Mouse (Mus musculus) gastrocnemius, adult 8-10 months (tissue): ENCODE results near the gene Ankrd42. TPM values are rescaled to one million over a fixed set of nuclear protein-coding genes. Genes with fewer than 3 reads are reported as not detected.

ENCODE experiments used
- DNase-seq, 2 experiments: peaks; one replicate each; pipeline ENCODE4 v3.0.0; 2022; ENCODE audit warnings: low spot score in 2 of 2
- total RNA-seq, 4 experiments: library from RNA; stranded (reverse); gene quantifications; 2 replicates each; pipeline ENCODE4 v1.2.4; 2022

Ankrd42 gene
- total RNA-seq, 4 experiments from 2014 or later = 0.46 to 0.80 (median 0.68) TPM

DNA sequence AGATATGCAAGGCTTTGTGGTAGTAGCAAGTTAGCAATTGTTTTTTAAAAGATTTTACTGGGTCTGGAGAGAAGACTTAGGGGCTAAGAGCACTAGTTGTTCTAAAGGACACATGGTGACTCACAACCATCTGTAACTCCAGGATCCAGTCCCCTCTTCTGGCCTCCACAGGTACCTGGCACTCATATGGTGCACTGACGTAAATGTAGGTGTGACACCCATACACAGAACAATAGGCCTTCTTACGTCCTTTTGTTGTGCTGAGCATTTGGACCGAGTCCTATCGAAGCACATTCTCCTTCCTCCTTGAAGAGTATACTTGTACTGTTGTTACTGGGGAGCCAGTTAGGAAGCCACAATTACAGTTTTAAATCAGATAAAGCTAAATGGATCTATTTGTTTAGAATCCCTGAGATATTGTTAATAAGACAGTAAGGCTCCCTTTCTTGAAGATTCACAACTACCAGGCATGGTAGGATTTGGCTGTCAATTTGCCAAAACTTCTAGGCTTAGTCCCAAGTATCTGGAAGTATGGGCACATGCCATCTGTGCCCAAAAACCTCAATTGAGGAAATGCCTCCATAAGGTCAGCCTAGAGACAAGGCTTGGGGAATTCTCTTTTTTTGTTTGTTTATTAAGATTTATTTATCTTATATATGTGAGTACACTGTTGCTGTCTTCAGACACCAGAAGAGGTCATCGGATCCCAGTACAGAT, 56.3 kb downstream of the Ankrd42 start:
- DNase-seq = no peak

- DNase-seq = no peak
These were observed 70.2 kb downstream of the Ankrd42 start for GRCm38 (mm10) chr7:92566775-92567174.

DNA sequence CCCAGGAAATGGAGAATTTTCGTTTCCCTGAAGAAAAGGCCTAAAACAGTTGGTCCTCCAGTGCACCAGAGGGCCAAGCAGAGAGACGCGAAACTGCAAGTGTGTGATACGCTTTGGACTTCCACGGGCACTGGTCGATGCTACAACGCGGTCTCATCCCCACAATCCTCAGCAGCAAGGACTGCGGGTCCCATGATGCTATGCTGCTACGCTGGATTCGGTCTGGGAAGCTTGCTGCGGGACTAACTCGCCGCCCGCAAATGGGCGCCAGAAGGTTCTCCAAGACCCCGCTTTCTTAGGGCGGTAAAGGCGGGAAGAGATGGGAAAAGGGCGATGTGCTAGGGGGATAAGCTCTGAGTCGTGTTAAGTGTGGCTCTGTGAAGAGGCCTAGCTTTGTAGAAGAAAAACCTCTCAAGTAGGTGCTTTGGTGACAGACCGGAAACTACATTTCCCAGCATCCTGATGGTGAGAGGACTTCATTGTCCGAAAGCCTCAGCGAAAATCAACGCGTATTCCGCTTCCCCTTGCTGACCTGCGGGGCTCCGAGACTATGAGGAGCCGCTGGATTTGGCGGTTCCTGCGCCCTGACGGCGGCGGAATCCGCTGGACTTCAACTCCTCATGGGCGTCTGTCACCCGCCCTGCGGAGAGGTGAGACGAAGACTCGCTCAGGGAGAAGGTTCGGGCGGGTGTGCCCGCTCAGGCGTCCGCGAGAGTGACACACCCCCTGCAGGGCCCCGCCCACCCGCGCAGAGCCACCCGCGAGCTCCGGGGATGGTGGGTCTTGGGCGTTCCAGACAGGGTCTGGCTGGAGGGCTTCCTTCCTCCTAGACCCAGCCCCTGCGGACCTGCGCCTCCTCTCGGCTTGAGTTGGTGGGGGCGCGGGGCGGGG, 75.7 kb downstream of the Ankrd42 start, which contains the start of gene Ccdc90b:
Ccdc90b (plus strand) TSS at position 164 of the 891 bp plus-strand sequence.
- peak; percentile 70 to 78 for DNase-seq

DNA sequence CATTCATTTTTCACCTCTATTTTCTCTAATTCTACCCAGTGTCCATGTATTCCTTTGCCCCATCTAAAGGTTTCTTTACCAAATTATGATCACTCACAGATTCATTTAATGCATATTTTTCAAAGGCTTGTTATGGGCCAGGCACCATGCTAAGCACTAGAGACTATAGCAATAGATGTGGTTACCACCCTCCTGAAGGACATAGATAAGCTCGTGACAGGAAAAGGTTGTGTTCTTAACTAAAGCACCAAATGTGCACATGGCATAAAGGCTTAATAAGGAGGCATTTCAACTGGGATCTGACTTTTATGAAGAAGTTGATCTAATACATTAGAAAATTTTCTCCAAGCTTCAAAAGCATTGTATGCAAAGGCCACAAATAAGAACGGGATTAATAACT, 78.2 kb downstream of the Ankrd42 start:
- DNase-seq = no peak

DNA sequence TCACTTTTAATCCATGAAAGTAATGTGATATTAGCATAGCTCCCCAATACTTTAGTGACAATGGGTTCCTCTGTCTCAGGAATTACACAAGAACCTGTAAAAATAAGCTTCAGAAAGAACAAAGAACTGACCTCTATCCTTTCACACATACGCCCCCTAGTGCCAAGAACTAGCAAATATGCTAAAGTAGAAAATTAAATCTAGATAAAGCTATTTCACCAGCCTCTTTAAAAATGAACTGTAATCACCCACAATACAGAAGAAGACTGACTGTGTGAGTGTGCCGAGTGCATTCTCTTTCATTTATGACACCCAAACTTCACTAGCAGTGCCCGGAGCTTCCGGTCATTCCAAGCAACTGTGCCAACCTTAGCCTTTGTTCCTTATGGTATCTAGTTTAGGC, 86.0 kb downstream of the Ankrd42 start:
- no peak for DNase-seq

DNA sequence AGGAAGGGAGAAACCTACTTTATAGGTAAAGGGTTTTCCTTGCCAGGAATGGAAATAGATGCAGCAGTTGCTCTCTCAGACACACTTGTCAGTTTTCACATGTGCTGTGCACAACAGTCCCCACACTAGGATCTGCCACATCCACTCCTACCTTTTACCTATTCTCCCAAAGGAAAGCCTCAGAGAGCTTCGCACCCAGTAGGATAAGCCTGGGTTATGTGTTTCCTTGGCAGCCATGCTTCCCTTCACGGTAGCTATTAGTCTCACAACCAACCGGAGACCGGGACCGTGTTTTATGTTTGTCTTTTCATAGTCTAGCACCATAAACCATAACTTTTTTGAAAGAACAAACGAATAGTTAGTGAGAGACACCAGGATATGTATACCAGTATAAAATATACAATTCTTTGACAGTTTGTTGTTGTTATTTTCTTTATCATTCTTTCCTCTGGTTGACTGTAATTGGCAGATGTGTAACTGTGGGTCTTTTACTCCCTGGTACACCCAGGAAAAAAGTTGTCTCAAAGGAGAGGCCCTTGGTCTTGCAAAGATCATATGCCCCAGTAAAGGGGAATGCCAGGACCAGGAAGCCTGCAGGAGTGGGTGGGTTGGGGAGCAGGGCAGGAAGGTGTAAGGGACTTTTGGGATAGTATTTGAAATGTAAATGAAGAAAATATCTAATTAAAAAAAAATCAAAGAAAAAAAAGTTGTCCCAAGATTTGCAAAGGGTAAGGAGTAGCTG, 86.5 kb downstream of the Ankrd42 start:
- DNase-seq = no peak

- no peak for DNase-seq
These were observed 90.2 kb downstream of the Ankrd42 start for GRCm38 (mm10) chr7:92546763-92547162.

GRCm38 (mm10) chr7:92532351-92533036, 104.4 kb downstream of the Ankrd42 start:
- no peak for DNase-seq

Other genes starting within 250 kb of the Ankrd42 start
- gene Ccdc90b, start 76.0 kb downstream of the Ankrd42 start, total RNA-seq = 10 to 100 TPM; 19.6 to 24.4 (median 22.1) TPM
- 10 to 100 TPM; 17.4 to 20.1 (median 18.4) TPM for gene Pcf11, start 32.8 kb upstream of the Ankrd42 start, total RNA-seq
- gene Rab30, start 104.5 kb upstream of the Ankrd42 start, total RNA-seq = 10 to 100 TPM in 1 of 4 experiments, 1 to 10 TPM in 3; 2.9 to 12.1 (median 5.6) TPM
- gene Ddias, start 237.1 kb upstream of the Ankrd42 start, total RNA-seq = under 1 TPM in 1 of 4 experiments, not detected in 3; 0.13 TPM
- gene Prcp, start 237.3 kb upstream of the Ankrd42 start, total RNA-seq = 1 to 10 TPM; 2.2 to 2.9 (median 2.6) TPM